Comparison of ENCODE assay signal across 10 mouse cellular contexts in the genomic region with DNA sequence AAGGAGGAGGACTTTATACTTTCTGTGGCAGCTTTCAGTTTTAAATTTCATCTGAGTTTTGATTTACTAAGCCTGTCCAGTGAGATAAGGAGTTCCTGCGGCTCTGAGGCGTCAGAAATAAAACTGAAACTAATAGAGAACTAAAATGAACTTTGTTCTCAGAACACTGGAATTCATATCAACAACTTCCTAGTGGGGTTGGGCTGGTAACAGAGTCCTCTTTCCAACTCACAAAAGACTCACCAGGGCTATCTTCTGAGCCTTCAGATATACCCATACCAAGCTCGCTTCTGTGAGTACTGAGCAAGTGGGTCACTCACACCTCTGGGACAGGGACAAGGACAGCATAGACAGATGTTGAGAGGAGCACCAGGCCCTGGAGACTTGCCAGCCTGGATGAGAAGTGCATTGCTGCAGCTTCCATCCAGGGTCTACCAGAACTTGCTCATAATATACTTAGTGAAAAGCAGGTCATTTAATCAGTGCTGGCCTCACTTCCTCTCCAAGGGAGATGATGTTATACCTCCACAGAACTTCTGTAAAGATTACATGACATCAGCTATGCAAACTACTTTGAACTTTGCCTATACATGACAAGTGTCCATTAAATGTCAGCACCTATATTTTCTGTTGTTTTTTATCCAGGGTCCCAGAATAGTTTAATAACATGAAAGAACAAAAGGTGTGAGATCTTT. TPM values are rescaled to one million over a fixed set of nuclear protein-coding genes. Genes with fewer than 3 reads are reported as not detected.
DNase-seq lines count a peak whose midpoint lies in the region; ATAC-seq and TF ChIP-seq lines count a peak whose summit lies in the region.
"Had no signal": no experiment of that assay in that cellular context is flagged by ENCODE, and none has a peak within 500 bp of the region (broad histone marks: within the 10 kb centered on the region; RNA-seq: fewer than 3 reads in every experiment).

No protein-coding gene starts in this region.

- TF ChIP-seq RAD21 in CH12.LX (IDR thresholded peaks at IDR 0.05; ENCODE audit: low read depth, low read length): no peak

- no peak for ATAC-seq in kidney, embryonic 15.5 days (replicated peaks; ENCODE audit: low FRiP score)
- peak; percentile 49 for ATAC-seq in granulocyte monocyte progenitor cell, adult 5-6 weeks (replicated peaks; ENCODE audit: poor library complexity, severe bottlenecking)
- peak; percentile 53; the same call in 1 of the 2 replicates for ATAC-seq in megakaryocyte, adult 5-6 weeks (ENCODE audit: poor library complexity, severe bottlenecking)
- ATAC-seq in hindbrain, embryonic 13.5 days (ENCODE audit: low FRiP score): no peak
- no peak for ATAC-seq in midbrain, embryonic 15.5 days (replicated peaks)

- dilution Hi-C loops in CH12.LX (cut with MboI; ENCODE audit: extremely low pct_ligation_motif_present, extremely low pct_unique_long_range_greater_than_20kb, low sequenced_read_pairs): no loop called here

- no peak overlapping the region for H3K4me2 ChIP-seq in kidney, embryonic 15.5 days
- H3K4me2 ChIP-seq in CH12.LX (ENCODE audit: insufficient read depth, low read depth, poor library complexity, severe bottlenecking): peak overlapping the region; percentile 82
- no peak overlapping the region for H3K4me2 ChIP-seq in hindbrain, embryonic 13.5 days
- H3K4me2 ChIP-seq in midbrain, embryonic 15.5 days: no peak overlapping the region

- no peaks in the 10 kb centered on the region for H3K36me3 ChIP-seq in kidney, embryonic 15.5 days
- no peaks in the 10 kb centered on the region for H3K36me3 ChIP-seq in CH12.LX (replicated peaks in 1 of 2; ENCODE audit: control insufficient read depth in 1 of 2, insufficient read depth in 1 of 2, low read length in 1 of 2)
- no peaks in the 10 kb centered on the region for H3K36me3 ChIP-seq in hindbrain, embryonic 13.5 days
- no peaks in the 10 kb centered on the region for H3K36me3 ChIP-seq in midbrain, embryonic 15.5 days (replicated peaks)

- WGBS in kidney, embryonic 15.5 days: 65% methylated on average over 3 of the region's 3 CpGs
- WGBS in hindbrain, embryonic 13.5 days: 89% methylated on average over 3 of the region's 3 CpGs
- WGBS in midbrain, embryonic 15.5 days: 80% methylated on average over 3 of the region's 3 CpGs

- H3K4me3 ChIP-seq in kidney, embryonic 15.5 days (replicated peaks): no peak overlapping the region
- H3K4me3 ChIP-seq in CH12.LX (replicated peaks in 1 of 3; ENCODE audit: low read depth in 2 of 3, low read length in 2 of 3, poor library complexity in 1 of 3): no peak overlapping the region
- H3K4me3 ChIP-seq in hindbrain, embryonic 13.5 days: no peak overlapping the region
- H3K4me3 ChIP-seq in midbrain, embryonic 15.5 days: no peak overlapping the region

- no peaks in the 10 kb centered on the region for H3K27me3 ChIP-seq in kidney, embryonic 15.5 days
- H3K27me3 ChIP-seq in CH12.LX (replicated peaks): no peaks in the 10 kb centered on the region
- no peaks in the 10 kb centered on the region for H3K27me3 ChIP-seq in hindbrain, embryonic 13.5 days
- no peaks in the 10 kb centered on the region for H3K27me3 ChIP-seq in midbrain, embryonic 15.5 days (replicated peaks)

- no peaks in the 10 kb centered on the region for H3K9me3 ChIP-seq in kidney, embryonic 15.5 days (replicated peaks)
- H3K9me3 ChIP-seq in CH12.LX (replicated peaks; ENCODE audit: low read length): no peaks in the 10 kb centered on the region
- no peaks in the 10 kb centered on the region for H3K9me3 ChIP-seq in hindbrain, embryonic 13.5 days
- H3K9me3 ChIP-seq in midbrain, embryonic 15.5 days: no peaks in the 10 kb centered on the region

- H3K9ac ChIP-seq in kidney, embryonic 15.5 days: no peak overlapping the region
- H3K9ac ChIP-seq in CH12.LX (ENCODE audit: insufficient read depth, low read depth): 0 out of 2 replicates have a peak overlapping the region, but pooled peaks have one; percentile 53
- H3K9ac ChIP-seq in hindbrain, embryonic 13.5 days: no peak overlapping the region
- no peak overlapping the region for H3K9ac ChIP-seq in midbrain, embryonic 15.5 days

- in situ Hi-C loops in CH12.LX (cut with MboI; ENCODE audit: low pct_ligation_motif_present, low pct_unique_long_range_greater_than_20kb, low sequenced_read_pairs): no loop called here

- no peak for TF ChIP-seq EP300 in CH12.LX (IDR thresholded peaks at IDR 0.05; ENCODE audit: low read length)

- DNase-seq in kidney, adult 18-20 months: peak; percentile 39
- no peak for DNase-seq in CH12.LX (ENCODE audit: extremely low read depth)
- no peak for DNase-seq in T-cell, adult 2 months (ENCODE audit: low spot score)
- DNase-seq: cerebellum, postnatal 10 days; layer of hippocampus, postnatal 36 days had no signal

- no peak for TF ChIP-seq CTCF in CH12.LX (conservative IDR thresholded peaks at IDR 0.05 in 1 of 2, IDR thresholded peaks at IDR 0.05 in 1 of 2; ENCODE audit: low read depth in 2 of 2, low read length in 2 of 2)

- H3K4me1 ChIP-seq in kidney, embryonic 15.5 days: no peaks in the 10 kb centered on the region
- H3K4me1 ChIP-seq in CH12.LX (ENCODE audit: control insufficient read depth in 1 of 2, insufficient read depth in 2 of 2): peaks cover 0 to 4% of the 10 kb centered on the region in 2 experiments; a peak in 1 of 4 replicates
- no peaks in the 10 kb centered on the region for H3K4me1 ChIP-seq in hindbrain, embryonic 13.5 days (replicated peaks)
- no peaks in the 10 kb centered on the region for H3K4me1 ChIP-seq in midbrain, embryonic 15.5 days

- no peak for TF ChIP-seq POLR2A in CH12.LX (IDR thresholded peaks at IDR 0.05; ENCODE audit: low read depth, low read length)

- no peaks in the 10 kb centered on the region for H3K79me2 ChIP-seq in CH12.LX (replicated peaks; ENCODE audit: control insufficient read depth, extremely low read depth, insufficient read depth, poor library complexity, severe bottlenecking)

- no peak overlapping the region for H3K27ac ChIP-seq in kidney, embryonic 15.5 days
- H3K27ac ChIP-seq in CH12.LX (ENCODE audit: insufficient read depth, low read depth): no peak overlapping the region
- no peak overlapping the region for H3K27ac ChIP-seq in hindbrain, embryonic 13.5 days
- no peak overlapping the region for H3K27ac ChIP-seq in midbrain, embryonic 15.5 days

TF ChIP-seq in CH12.LX, 34 proteins besides CTCF, POLR2A, EP300 and RAD21:
- no peak for TF ChIP-seq GABPA (IDR thresholded peaks at IDR 0.05; ENCODE audit: insufficient replicate concordance, low read depth, low read length)
- TF ChIP-seq NRF1 (IDR thresholded peaks at IDR 0.05; ENCODE audit: low read depth, low read length): no peak

RNA-seq across cellular contexts. Expression of gene Xdh, which starts 7.6 kb away (rescaled TPM):
- polyA plus RNA-seq in kidney, embryonic 15.5 days (2015; fragmentation: Nextera tagmentation; extraction: Ambion mirVana): 1.9 and 3.4 TPM in 2 replicates
- total RNA-seq in CH12.LX (2012; rRNA removed) (0.04 and 0.17 TPM in 2 replicates), CH12.LX (2014; rRNA removed) (not detected in 2 replicates)
- not detected in 2 replicates for polyA plus RNA-seq in CH12.LX (2012; ENCODE audit: insufficient read length, low read depth)
- 49.3 and 62.8 TPM in 2 replicates for total RNA-seq in granulocyte monocyte progenitor cell, adult 5-6 weeks (2014; fragmentation: Nextera tagmentation)
- 26.5 and 35.5 TPM in 2 replicates for total RNA-seq in granulocyte monocyte progenitor cell, adult 5-6 weeks (2017)
- total RNA-seq in megakaryocyte, adult 5-6 weeks (2015): 218 and 259 TPM in 2 replicates
- total RNA-seq in megakaryocyte, adult 5-6 weeks (2017): 211 and 252 TPM in 2 replicates
- polyA plus RNA-seq in hindbrain, embryonic 13.5 days (2015; fragmentation: Nextera tagmentation; extraction: Ambion mirVana): 0.14 and 0.26 TPM in 2 replicates
- 0.40 and 0.65 TPM in 2 replicates for polyA plus RNA-seq in midbrain, embryonic 15.5 days (2015; fragmentation: Nextera tagmentation; extraction: Ambion mirVana)

Comparison
In these comparisons a context has a peak if more than half of its experiments do, and no peak if none do; other contexts are left out.
1. ATAC-seq: peak in granulocyte monocyte progenitor cell, adult 5-6 weeks (single experiment) and megakaryocyte, adult 5-6 weeks (single experiment); none in kidney, embryonic 15.5 days (single experiment), hindbrain, embryonic 13.5 days (single experiment) and midbrain, embryonic 15.5 days (single experiment).